Mouse (Mus musculus) megakaryocyte, embryonic 14.5 days (primary cell): ENCODE results near the gene Rbx1. TPM values are rescaled to one million over a fixed set of nuclear protein-coding genes. Genes with fewer than 3 reads are reported as not detected.
"Not testable (repeated sequence)": the region's sequence is repeated elsewhere in the genome, so short reads cannot be mapped to it uniquely, and the experiment has no call there.

Experiments used
- H3K27me3 ChIP-seq: replicated peaks from 2 replicates; pipeline ENCODE3; 2012; ENCODE audit warnings: inconsistent platforms
- H3K36me3 ChIP-seq: replicated peaks from 2 replicates; pipeline ENCODE3; 2012; ENCODE audit warnings: low read length, inconsistent platforms, mixed read lengths
- H3K4me1 ChIP-seq: 2 replicates; pipeline ENCODE4 v1.6.1; 2012; ENCODE audit warnings: inconsistent platforms
- H3K4me3 ChIP-seq: replicated peaks from 2 replicates; pipeline ENCODE3; 2012; ENCODE audit warnings: moderate library complexity, mild to moderate bottlenecking, inconsistent platforms
- H3K9me3 ChIP-seq: 2 replicates; pipeline ENCODE4 v1.6.1; 2012; ENCODE audit warnings: inconsistent platforms
- FLI1 ChIP-seq: IDR thresholded peaks from 2 replicates; pipeline ENCODE4 v1.6.1; 2012; ENCODE audit warnings: low read length, inconsistent platforms, mixed read lengths
- GATA1 ChIP-seq: IDR thresholded peaks from 3 replicates; pipeline ENCODE4 v1.6.1; 2012; ENCODE audit warnings: mixed read lengths, low read length, inconsistent platforms, borderline replicate concordance
- polyA plus RNA-seq: library from polyadenylated mRNA; stranded (reverse); fragments of >175 nt; gene quantifications from 2 replicates; pipeline ENCODE4 v1.2.3, GENCODE M21; 2012; ENCODE audit warnings: low replicate concordance; ENCODE audit not compliant: insufficient read depth

Rbx1 gene
- polyA plus RNA-seq, 1 experiment: 67.6 TPM

DNA sequence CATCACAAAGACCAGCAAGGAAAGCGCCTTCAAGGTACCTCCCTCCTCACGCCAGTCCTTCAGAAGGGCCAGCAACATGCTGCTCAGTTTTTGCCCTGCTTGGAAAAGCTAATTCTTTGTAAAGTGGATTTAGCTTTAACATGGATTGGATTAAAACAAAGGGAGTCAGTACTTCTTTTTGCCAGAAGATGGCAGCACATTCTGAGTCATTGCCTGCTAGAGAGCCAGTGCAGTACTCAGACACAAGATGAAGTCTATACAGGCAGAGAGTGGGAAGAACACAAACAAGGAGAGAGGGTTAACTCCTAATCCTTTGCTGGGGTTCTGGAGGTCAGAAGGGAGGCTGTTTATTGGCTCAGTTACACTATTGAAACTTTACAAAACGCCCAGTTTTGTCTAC lies 17.6 kb upstream of the Rbx1 start:
- TF ChIP-seq GATA1: no peak
- no peak overlapping the region for H3K4me3 ChIP-seq
- H3K36me3 ChIP-seq: peaks cover 81% of the 10 kb centered on the region

DNA sequence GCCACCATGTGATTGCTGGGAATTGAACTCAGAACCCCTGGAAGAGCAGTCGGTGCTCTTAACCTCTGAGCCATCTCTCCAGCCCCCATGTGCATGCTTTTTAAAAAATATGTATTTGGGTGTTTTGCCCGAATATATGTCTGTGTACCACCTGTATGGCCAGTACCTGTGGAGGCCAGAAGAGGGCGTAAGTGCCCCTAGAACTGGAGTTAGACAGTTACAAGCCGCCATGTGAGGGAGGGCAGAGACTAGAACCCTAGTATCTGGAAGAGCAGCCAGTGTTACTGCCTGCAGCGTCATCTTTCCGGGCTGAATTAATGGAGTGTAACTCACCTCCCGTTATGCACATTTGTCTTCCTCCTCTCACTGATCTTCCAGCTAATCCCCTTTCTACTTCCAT lies 4.6 kb upstream of the Rbx1 start:
- Histone ChIP-seq H3K4me1 (peaks cover 23% of the 10 kb centered on the region), H3K36me3 (peaks cover 49% of the 10 kb centered on the region)

More for the DNA sequence above, 17.6 kb upstream of the Rbx1 start:
- no peaks in the 10 kb centered on the region for H3K27me3 ChIP-seq
- peaks cover 5% of the 10 kb centered on the region; the same call in 1 of the 2 replicates for H3K4me1 ChIP-seq
- H3K9me3 ChIP-seq: no peaks in the 10 kb centered on the region

DNA sequence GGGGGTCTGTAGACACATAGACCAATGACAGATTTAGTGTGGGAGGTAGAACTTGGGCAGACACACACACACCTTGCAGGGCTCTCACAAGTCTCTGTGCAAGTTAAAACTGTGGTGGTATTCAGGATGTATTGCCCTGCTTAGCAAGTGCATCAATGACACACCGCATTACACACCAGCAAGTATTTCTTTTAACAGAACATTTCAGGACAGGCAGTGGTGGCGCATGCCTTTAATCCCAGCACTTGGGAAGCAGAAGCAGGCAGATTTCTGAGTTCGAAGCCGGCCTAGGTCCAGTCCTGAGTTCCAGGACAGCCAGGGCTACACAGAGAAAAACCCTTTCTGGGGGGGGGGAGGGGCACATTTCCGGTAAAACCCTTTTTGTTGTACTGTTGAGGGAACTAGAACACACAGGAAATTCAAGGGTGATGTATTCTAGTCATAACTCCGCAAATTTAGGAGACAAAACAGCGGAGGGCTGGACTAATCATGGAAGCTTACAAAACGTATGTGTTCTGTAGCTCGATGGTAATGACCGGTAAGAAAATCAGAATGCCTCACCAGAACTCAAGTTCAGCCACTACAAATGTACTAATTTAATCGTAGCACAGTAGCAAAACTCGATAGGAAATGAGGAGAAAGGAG lies 958 bp upstream of the Rbx1 start:
- Histone ChIP-seq H3K4me3 (peak overlapping the region; percentile 94), H3K4me1 (peaks cover 32% of the 10 kb centered on the region), H3K9me3 (peaks cover 21% of the 10 kb centered on the region), H3K36me3 (peaks cover 43% of the 10 kb centered on the region), H3K27me3 (no peaks in the 10 kb centered on the region)
- no peak for TF ChIP-seq GATA1
- TF ChIP-seq FLI1: no peak

More for the DNA sequence above, 4.6 kb upstream of the Rbx1 start:
- H3K9me3 ChIP-seq: peaks cover 26% of the 10 kb centered on the region
- H3K27me3 ChIP-seq: no peaks in the 10 kb centered on the region
- TF ChIP-seq FLI1 (no peak), GATA1 (no peak)
- H3K4me3 ChIP-seq: no peak overlapping the region

DNA sequence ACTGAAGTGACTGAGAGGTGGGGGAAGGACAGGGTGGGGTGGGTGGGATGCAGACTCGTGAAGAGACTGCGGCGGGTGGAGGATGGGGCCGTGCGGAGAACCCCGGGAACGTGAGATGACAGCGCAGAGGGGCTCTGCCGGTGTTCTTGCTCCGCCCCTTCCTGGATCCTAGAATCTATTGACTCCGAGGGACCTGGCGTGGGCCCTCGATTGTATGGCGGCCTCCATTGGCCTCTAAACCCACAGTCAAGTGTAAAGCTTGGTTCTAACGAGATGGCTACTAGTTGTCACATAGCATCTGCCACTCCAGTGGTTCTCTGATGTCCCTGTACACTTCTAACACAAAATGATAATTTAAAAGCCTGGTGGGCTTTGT lies 630 bp downstream of the Rbx1 start:
- TF ChIP-seq FLI1 (no peak), GATA1 (no peak)

DNA sequence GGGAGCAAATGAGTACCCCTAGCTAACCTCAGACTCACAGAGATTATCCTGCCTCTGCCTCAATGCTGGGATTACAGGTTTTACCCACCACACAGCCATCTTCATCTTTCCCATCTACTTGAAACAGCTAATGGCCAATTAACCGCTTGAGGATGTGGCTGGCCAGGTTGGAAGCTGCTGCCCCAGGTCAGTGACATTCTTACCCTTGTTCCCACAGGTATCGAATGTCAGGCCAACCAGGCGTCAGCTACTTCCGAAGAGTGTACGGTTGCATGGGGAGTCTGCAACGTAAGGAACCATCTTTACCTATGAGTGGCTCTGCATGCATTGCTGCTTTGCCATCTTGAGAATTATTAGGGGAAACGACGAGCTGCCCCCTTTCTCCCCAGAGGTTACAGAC lies 4.6 kb downstream of the Rbx1 start:
- Histone ChIP-seq H3K27me3 (no peaks in the 10 kb centered on the region), H3K36me3 (peaks cover 70% of the 10 kb centered on the region)

More for the DNA sequence above, 630 bp downstream of the Rbx1 start:
- Histone ChIP-seq H3K4me1 (peaks cover 45% of the 10 kb centered on the region), H3K9me3 (peaks cover 17% of the 10 kb centered on the region), H3K4me3 (peak overlapping the region; percentile 94), H3K36me3 (peaks cover 52% of the 10 kb centered on the region), H3K27me3 (no peaks in the 10 kb centered on the region)

DNA sequence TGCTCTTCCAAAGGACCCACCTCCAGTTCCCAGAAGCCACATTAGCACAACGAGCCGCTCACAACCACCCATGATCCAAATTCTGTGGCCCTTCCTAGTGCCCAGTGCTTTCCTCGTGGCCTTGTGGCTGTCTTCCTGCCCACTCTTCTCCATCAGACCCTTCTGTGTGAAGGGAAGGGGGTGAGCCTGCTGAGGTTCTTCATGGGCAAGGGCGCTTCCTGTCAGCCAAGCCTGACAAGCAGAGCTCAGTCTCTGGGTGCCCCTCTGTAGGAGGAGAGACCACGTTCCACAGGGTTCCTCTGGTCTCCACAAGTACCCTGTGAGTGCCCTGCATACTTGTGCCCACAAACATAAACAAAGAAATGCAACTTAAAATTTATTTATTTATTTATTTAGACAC lies 6.2 kb downstream of the Rbx1 start:
- Histone ChIP-seq H3K4me3 (peak overlapping the region; percentile 75), H3K4me1 (peaks cover 82% of the 10 kb centered on the region), H3K36me3 (peaks cover 81% of the 10 kb centered on the region), H3K9me3 (no peaks in the 10 kb centered on the region), H3K27me3 (no peaks in the 10 kb centered on the region)
- TF ChIP-seq FLI1 (no peak), GATA1 (no peak)

More for the DNA sequence above, 4.6 kb downstream of the Rbx1 start:
- H3K9me3 ChIP-seq: no peaks in the 10 kb centered on the region
- H3K4me3 ChIP-seq: no peak overlapping the region
- TF ChIP-seq GATA1 (no peak), FLI1 (no peak)
- peaks cover 73% of the 10 kb centered on the region for H3K4me1 ChIP-seq

DNA sequence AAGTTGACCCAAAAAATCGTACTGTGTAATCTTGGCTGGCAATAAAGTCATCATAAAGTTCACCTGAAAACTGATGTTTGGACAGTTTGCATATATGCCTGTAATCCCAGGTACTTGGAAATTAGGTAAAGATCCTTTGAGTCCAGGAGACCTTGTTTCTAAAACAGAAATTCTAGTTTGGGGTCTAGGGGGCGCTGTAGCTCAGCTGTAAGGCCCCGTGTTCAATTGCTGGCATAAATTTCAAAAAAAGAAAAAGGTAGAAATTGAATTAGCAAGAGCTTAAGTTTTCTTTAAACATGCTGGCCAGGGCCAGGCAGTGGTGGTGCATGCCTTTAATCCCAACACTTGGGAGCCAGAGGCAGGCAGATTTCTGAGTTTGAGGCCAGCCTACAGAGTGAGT lies 9.6 kb downstream of the Rbx1 start:
- Histone ChIP-seq H3K4me1 (peaks cover 69% of the 10 kb centered on the region), H3K36me3 (peaks cover 60% of the 10 kb centered on the region), H3K27me3 (no peaks in the 10 kb centered on the region), H3K9me3 (no peaks in the 10 kb centered on the region), H3K4me3 (no peak overlapping the region)
- TF ChIP-seq FLI1 (no peak), GATA1 (no peak)

DNA sequence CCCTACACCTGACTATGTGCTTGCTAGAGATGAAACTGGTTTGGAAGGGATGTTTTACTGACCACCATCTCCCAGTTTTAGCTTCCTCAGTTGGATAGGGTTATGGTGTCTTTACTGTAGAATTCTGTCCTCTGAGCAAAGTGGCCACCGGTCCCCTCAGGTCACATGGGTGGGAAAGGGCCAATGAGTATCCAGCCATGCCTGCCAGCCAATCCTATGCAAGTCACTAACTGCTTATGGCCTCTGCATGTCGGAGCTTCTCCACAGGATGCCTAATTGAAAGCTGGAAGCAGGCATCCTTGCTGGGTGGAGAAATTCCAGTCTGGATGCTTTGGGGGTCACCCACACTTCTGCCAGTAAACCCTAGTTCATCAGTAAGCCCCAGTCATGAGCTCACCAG lies 10.5 kb downstream of the Rbx1 start:
- TF ChIP-seq GATA1 (no peak), FLI1 (no peak)
- H3K9me3 ChIP-seq: no peaks in the 10 kb centered on the region
- H3K4me3 ChIP-seq: peak overlapping the region; percentile 33
- H3K36me3 ChIP-seq: peaks cover 50% of the 10 kb centered on the region
- peaks cover 67% of the 10 kb centered on the region for H3K4me1 ChIP-seq
- no peaks in the 10 kb centered on the region for H3K27me3 ChIP-seq

DNA sequence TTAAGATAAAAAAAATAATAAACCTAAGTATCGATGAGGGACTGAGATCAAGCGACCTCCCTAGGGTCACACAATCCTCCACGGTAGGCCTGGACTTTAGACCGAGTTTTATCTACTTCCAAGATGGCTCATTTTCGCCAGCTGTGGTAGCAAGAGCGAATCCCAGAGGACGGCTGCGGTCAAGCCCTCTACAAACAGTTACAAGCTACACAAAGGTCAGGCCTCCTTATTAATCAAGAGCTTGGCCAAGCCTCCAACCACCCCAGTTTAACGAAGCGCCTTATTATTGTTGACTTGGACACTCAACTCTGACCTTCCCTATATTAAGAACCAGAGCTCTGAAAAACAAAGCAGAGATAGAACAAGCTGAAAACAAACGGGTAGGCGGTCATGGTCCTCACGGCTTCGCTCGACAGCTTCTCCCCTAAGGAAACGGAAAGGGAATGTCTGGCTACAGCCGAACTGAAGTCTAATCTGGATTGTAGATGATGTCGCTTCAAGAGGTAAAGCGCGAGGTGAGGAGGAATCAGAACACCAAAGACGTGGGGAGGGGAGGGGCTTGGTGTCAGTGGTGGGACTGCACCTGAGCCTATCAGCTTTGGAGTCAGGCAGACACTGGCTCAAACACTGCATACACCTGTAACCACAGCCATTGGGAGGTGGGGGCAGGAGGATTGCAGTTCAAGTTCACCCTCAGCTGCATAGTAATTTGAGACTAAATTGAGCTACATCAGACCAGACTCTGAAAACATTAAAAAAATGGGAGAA lies 13.5 kb downstream of the Rbx1 start:
- H3K9me3 ChIP-seq: peaks cover 6% of the 10 kb centered on the region
- peaks cover 52% of the 10 kb centered on the region for H3K4me1 ChIP-seq
- no peak overlapping the region for H3K4me3 ChIP-seq
- no peaks in the 10 kb centered on the region for H3K27me3 ChIP-seq
- H3K36me3 ChIP-seq: peaks cover 27% of the 10 kb centered on the region
- TF ChIP-seq GATA1 (no peak), FLI1 (no peak)

DNA sequence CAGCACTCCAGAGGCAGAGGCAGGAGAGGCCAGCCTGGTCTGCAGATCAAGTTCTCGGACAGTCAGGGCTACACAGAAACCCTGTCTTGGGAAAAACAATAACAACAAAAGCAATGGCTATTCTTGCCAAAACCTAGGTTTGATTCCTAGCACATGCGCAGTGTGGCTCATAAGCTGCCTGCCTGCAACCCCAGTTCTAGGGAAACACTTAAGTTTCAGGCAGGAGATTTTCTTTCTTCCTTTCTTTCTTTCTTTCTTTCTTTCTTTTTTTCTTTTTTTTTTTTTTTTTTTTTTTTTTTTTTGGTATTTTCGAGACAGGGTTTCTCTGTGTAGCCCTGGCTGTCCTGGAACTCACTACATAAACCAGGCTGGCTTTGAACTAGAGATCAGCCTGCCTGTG lies 14.2 kb downstream of the Rbx1 start:
- H3K27me3 ChIP-seq, H3K9me3 ChIP-seq, H3K4me3 ChIP-seq: not testable (repeated sequence)
- Histone ChIP-seq H3K4me1 (peaks cover 50% of the 10 kb centered on the region), H3K36me3 (peaks cover 20% of the 10 kb centered on the region)
